Mouse (Mus musculus): Measurements from ENCODE around the gene Dse.
"Not testable (repeated sequence)": the region's sequence is repeated elsewhere in the genome, so short reads cannot be mapped to it uniquely, and the experiment has no call there.

Gene Dse

DNA sequence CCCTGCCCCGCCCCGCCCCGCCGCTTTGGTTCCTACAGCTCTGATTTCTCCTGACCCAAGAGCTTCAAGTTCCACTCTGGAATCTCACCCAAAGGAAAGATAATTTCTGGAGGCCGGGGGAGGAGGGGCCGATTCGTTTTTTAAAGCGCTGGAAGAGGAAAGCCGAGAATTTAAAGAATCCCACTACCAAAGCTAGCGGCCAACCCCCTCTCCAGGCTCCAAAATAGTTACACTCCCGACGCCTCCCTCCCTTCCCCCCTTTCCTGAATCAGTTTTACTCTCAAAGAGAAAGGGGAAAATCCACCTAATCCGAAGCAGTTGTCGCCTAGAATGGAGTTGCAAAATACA, at the start of gene Dse:
Gene Dse, minus strand, starts transcription at position 213 of the 348 bp plus-strand sequence.
- no peak for DNase-seq (ENCODE audit: low read depth, low spot score)

DNA sequence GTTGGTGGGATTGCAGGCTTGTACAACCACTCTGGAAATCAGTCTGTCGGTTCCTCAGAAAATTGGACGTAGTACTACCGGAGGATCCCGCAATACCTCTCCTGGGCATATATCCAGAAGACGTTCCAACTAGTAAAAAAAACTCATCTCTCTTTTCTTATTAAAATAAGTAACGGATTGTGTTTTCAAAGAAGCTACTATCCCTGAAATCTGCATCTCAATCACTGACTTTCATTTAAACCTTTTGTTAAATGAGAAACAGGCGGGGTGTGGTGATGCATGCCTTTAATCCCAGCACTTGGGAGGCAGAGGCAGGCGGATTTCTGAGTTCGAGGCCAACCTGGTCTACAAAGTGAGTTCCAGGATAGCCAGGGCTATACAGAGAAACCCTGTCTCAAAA, 45.3 kb upstream of the Dse start:
- not testable (repeated sequence) for DNase-seq (ENCODE audit: low read depth, low spot score)

DNA sequence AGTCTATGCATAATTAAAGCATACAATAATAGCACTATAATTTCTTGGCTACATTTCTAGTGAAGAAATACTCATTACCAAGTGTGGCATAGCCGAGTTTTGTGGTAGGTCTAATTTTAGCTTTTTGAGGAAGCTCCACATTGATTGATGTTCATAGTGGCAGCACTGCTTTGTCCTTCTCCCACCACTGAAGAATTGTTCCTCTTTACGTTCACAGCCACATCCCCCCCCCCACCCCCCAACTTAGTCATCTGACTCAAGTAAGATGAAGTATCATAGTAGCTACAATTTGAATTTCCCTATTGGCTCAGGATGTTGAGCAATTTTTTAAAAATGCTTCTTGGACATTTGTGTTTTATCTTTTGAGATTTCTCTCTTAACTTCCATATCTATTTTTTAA, 42.1 kb upstream of the Dse start:
- no peak for DNase-seq (ENCODE audit: low read depth, low spot score)

DNA sequence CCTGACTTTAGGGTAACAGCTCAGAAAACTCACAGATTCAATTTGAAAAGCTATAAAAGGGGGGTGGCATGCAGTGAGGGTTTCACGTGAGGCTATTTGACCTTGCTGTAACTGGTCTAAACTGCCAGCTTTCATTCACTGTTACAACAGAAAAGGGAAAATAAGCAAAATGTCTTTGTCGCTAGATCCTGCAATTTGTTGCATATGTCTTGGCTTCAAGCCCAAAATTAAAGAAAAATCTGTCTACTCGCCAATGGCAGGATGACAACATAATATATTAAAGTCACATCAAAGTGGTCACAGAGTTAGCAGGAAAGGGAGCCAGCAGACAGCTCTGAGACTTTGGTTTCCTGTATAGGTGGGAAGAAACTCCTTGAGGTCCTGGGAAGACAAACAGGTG, 40.2 kb upstream of the Dse start:
- no peak for DNase-seq (ENCODE audit: low read depth, low spot score)

DNA sequence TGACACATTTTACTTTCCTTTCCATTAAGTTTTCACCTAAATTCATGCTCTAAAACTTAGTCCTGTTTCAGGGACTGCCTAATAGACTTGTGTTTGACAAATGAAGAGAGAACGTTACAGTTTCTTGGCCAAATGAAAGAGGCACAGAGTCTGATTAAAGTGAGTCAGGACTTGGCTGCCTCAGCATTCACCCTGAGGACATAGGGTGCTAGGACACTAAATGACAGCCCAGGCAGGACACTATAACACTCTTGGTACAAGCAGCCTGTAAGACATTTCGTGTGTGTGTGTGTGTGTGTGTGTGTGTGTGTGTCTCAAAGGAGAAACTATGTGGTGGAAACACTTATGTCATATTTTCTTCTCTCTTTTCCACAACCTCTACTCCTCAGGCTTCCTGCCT, 38.6 kb upstream of the Dse start:
- DNase-seq (ENCODE audit: low read depth, low spot score), result no peak

DNA sequence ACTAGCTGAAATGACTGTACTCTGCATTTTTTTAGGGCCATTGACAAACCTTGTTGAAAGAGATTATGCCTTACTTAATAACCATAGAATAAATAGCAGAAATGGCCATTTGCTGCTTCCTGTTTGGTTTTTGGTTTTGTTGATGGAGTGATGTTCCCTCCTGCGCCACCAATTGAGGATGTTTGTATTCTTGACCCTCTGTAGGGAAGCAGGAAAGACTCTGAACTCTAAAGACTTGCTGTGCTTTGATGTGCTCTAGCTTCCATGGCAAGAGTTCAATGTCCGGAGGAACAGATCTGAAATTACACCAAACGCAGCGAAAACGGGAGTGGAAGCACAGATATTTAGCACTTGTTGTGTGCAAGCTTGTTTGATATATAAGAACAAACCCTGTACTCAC, 37.2 kb upstream of the Dse start:
- no peak for DNase-seq (ENCODE audit: low read depth, low spot score)

DNA sequence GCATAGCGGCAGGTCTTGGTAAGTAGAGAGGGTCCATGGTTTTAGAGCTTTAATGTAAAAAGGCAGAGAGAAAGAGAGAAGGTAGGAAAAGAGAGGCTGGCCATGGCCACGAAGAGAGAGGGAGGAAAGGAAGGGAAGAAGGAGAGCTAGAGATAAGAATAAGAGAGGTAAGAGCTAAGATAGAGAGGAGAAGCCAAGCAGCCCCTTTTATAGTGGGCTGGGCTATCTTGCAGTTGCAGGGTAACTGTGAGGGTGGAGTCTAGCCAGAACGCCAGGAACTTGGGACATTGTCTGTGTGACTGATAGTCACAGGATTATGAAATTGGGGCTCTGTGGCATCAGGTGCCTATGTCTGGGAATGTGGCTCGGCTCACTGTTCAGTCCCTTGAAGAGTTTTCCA, 31.0 kb upstream of the Dse start:
- DNase-seq (ENCODE audit: low read depth, low spot score), result no peak

DNA sequence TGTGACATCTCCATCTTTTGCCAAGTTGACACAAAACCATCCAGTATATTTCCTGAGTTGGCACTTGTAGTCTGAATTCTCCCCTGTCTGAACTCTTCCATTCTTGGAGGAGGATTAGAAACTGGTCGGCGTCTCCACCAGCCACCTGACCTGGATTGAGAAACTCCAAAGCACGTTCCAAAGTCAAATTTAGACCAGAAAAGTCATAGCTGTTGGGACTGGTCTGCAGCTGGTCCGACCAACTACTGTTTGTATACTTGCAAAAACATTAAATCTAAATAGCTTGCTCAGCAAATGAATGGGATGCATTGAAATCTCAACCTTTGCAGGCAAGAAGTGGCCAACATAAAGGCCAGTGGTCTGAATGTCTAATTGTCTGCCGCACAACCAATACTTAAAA, 29.1 kb upstream of the Dse start:
- DNase-seq (ENCODE audit: low read depth, low spot score), result no peak

DNA sequence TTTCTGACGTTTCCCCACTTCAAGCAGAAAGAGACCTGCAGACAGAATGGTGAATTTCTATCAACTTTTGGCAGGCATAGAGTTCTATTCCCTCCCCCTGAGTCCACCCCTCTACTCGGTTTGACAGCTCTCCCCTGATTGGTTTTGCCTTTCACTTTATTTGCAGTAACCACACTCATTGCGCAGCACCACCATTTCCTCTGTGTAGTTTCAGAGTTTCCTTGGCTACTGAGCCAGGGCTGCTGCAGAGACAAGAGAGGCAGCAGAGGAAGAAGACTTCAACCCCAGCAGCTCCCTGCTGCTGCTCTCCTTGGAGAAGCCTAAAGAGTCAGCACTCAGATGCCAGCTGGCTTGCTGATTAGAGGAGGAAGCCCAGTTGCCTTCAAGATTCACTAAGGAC, 27.9 kb upstream of the Dse start:
- DNase-seq (ENCODE audit: low read depth, low spot score), result peak; percentile 19

DNA sequence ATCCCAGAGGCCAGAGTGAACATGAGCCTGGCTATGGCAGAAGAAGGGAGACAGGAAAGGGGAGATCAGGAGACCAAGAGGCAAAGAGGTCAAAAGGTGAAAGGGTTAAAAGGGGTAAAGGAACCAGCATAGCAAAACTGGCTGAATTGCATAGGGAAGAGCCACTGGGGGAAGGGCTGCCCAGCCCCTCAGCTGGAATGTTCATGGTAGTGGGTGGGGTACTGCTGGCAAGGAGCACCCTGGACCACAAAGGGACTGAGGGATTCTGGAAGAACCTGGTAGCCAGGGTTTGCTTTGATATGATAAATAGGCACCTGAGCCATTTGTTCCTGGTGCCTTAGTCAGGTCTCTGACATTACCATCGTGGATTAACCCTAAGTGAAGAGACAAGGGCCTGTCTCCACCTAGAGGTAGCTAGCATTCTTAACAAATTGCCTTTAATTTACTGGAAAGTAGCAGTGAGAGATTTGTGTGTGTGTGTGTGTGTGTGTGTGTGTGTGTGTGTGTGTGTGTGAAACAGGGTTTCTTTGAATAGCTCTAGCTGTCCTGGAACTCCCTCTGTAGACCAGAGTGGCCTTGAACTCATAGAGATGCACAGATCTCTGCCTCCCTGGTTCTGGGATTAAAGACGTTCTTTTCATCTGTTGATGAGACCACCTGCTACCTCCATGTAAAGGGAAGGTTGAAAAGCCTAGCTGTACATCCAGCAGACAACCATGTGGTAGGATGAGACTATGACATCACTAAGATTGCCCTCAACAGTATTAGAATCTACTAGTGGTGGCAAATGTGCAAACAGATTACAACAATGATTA, 26.6 kb upstream of the Dse start:
- DNase-seq (ENCODE audit: low read depth, low spot score), result peak; percentile 50

DNA sequence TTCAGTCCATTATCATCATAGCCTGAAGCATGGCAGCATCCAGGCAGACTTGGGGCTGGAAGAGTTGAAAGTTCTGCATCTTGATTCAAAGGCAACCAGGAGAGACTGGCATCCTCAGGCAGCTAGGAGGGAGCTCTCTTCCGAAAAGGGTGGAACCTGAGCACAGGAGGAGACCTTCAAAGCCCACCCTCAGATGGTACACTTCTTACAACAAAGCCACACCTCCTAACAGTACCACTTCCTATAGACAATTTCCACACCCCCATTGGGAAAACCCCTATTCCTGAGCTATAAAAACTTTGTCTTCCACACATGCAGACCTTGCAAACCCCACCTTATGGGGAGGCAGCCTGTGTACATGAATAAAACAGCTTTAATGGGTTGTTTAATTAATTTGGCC, 25.9 kb upstream of the Dse start:
- no peak for DNase-seq (ENCODE audit: low read depth, low spot score)

DNA sequence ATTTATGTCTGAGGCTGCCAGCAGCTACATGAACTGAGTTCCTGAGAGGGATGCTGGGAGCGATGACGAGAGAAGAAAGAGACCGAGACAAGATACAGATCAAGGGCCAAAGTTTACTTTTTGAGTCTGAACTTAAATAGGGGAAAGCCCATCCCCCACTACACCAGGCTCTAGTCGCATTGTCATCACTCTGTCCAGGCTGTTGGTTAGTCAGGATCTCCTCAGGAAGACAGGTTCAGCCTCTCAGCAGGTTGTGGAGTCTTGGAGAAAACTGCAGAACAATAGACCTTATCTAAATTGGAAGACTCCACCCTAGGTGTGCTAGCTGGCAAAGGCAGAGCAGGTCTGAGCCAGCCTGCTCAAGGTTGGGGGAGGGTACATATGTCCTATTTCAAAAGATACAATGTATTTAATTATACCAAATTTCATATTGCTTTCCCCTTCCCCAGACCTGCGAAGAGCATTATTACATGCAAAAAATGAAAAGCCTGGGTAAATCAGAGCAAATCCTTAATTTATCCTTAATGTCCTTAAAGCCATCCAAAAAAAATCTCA, 22.7 kb upstream of the Dse start:
- no peak for DNase-seq (ENCODE audit: low read depth, low spot score)

DNA sequence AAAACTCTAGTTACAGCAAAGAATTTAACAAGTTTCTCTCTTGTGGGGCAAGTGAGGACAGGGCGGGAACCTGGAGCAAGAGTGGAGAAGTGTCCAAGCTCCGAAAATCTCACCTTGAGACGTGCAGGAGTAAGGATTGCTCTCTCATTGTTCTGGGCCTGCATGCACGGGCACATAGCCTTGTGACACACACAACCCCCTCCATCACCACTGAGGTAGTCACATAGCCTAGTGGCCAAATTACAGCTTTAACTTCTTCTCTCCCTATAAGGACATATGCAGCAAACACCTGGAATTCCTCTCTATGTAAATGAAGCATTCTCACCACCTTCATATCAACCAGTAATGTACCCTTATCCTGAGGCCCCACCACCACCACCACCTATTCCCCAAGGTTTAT, 22.0 kb upstream of the Dse start:
- no peak for DNase-seq (ENCODE audit: low read depth, low spot score)

DNA sequence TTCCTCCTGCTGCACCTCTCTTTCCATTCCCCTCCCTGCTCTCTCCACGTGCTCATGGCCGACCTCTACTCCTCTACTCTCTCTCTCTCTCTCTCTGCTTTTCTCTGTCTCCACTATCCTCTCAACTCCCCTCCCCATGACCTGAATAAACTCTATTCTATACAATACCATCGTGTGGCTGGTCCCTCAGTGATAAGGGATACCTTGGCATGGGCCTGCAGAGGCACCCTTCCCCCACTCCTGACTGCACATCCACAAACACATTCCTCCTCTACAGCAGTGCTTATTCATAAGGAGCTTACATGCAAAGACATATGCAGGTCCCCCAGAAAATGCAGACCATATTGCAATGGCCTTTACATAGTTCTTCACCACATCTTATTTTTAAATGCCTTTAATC, 16.1 kb upstream of the Dse start:
- DNase-seq (ENCODE audit: low read depth, low spot score), result no peak

DNA sequence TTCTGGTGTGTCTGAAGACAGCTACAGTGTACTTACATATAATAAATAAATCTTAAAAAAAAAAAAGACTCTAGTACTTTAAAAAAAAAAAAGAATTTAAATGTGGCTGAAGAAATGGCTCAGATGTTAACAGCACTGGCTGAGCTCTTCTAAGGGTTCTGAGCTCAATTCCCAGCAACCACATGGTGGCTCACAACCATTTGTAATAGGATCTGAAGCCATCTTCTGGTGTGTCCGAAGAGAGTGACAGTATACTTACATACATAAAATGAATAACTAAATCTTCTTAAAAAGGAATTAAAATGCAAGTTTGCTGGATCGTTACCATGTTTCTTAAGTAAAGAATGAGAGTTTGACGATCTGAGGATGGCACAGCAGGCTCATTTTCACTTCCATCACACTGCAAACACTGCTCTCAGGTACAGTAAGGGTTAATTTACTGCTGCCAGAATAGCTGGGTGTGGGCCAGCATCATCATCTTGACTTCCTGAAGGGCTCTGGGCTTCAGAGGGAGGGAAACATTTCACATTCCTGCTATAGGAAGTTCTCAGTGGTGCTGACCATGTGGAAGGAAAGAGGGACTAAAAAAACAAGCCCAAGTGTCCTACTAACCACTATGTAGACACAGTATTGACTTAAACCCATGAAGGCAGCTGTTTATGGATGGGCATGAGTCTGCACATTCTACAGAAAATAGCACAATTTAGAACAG, 14.6 kb upstream of the Dse start:
- DNase-seq (ENCODE audit: low read depth, low spot score), result no peak

DNA sequence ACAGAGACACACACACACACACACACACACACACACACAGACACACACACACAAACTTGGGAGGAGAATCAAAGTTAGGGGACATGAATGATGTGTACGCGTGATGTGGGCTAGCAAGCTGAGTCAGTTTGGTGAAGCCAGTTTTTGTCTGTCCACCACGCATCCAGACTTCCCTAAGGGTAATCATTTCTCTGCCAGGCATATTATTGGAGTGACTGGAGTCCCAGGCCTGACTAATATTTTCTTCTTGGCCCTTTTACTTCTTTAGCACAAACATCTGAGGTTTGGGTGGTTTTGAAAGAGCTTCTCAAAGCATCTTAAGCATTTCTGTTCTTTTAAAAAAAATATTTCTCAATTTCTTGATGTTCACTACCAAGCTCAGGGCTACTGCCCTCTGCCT, 10.7 kb upstream of the Dse start:
- no peak for DNase-seq (ENCODE audit: low read depth, low spot score)

DNA sequence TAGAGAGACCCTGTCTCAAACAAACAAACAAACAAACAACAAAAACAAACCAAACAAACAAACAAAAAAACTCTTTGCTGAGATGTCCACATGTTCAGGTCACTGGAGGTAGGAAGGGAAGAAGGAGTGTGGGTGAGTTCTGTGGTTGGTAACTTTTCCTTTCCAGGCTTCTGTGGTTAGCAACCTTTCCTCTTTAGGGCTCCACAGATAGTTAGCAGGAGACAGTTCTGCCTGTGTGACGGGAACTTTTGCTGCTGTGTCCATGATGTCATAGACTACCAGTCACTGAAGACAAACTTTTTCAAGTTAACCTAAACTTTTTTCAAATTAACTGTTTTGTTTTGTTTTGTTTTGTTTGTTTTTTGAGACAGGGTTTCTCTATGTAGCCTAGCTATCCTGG, 8.2 kb upstream of the Dse start:
- DNase-seq (ENCODE audit: low read depth, low spot score), result no peak

DNA sequence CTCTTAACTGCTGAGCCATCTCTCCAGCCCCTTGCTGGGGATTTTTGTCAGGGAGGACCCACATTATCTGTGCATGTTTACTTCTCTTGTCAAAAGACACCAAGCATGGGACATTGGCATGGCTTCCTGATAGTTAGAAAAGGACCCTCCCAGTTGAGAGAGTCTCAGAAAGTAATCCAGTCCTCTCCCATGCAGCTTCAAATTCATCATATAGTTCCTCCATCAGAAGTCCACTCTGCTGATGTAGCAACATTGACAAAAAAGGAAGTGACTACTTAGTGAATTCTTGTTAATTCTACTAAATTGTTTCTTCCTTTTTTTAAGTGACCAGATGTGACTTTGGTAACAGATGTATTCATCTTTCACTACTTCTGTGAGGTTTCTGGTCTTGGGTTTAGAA, 2.4 kb upstream of the Dse start:
- no peak for DNase-seq (ENCODE audit: low read depth, low spot score)

DNA sequence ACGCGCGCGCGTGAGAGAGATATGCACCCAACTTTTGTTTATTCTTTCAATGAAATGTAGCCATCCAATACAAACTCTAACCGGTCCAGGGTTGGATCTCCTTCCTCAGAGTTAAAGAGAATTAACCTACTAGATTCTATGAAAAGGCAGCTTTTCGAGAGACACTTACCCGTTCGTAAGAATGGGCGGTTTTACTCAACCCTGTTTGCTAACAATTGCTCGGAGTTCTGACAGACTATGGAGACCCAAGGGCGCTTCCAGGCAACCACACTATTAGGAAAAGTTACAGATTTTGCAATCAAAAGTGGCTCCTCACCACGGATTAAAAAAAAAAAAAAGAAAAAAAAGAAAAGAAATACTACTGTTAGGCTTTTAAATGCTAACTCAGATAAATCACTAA, 516 bp upstream of the Dse start:
- DNase-seq (ENCODE audit: low read depth, low spot score), result no peak

DNA sequence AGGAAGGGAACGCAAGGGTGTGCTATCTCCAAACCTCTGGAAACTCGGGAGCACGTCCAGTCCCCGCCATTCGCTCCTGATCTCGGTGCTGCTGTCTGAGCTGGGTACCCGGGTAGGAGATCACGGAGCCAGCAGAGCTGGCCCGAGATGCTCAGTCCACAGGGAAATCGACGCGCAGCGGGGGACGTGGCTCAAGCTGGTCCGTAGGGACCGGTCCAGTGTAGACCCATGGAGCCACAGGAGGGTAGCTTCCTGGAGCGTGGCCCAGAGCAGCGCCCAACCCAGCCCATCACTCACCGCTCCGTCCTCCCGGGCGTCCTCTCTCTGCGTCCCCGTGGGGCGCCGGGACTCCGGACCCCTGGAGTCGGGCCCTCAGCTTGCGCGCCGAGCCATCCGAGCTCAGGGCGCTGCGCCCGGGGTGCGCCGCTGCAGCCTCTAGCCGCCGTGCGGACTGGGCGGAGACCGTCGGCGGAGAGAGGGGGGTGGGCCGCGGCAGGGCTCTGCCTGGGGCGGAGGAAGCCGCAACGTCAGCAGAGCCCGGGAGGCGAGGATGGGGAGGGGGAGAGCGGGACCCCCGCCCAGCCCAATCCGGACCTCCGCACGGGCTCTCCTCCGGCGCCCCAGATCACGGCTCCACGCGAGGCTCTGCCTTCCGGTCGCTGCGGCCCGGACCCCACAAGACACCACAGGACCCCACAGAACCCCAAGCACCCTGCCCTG, 572 bp downstream of the Dse start:
- DNase-seq (ENCODE audit: low read depth, low spot score), result peak; percentile 59

DNA sequence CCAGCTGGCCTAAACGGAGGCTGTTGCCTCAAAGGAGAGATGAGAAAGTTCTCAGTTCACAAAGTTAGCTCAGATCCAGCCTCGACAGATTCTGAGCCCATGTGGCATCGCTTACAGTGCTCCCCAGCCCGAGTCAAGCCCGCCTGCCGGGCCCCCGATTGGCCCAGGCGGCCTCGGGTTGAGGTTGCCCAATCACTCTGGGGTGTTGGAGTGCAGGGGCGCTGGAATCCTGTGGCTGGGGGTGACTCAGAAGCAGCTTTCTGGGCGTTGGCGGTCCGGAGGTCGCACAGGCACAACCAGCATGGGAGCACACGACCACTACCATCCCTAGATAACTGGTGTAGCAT, 1.1 kb downstream of the Dse start:
- DNase-seq (ENCODE audit: low read depth, low spot score), result peak; percentile 39

DNA sequence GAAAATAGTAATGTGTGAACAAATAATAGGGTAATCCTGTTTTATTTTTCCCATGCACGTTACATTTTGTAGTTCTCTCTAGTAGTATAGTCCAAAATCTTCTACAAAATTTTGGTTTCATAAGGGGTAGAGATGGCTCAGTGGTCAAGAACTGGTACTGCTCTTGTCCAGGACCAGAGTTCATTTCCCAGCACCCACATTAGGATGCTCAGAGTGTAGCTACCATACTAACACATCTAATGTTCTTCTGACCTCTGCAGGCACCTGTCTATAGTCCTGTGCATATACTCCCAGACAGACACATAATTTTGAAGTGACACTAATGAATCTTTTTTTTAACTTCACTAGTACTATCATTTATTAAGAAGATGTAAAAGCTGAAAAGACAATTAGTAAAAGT, 1.7 kb downstream of the Dse start:
- no peak for DNase-seq (ENCODE audit: low read depth, low spot score)

DNA sequence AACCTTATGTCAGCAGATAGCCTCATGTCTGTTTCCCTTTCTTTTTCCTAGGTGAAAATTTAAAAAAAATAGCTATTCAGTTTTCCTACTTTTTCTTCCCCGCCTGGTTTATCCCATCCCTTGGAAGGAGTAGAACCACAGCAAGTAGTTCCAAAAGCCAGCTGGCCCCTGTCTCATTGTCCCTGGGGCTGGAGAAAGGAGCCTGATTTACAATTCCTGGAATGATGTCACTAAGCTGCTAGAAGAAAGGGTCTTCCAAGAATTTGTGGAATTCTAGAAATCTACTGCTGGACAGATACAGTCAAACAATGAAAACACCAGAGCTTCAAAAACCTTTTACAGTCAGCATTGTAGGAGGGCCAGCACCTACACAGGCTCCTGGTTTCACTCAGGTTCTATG, 6.8 kb downstream of the Dse start:
- DNase-seq (ENCODE audit: low read depth, low spot score), result no peak
